Mouse (Mus musculus): Measurements from ENCODE around the gene Twf1. TPM values are rescaled to one million over a fixed set of nuclear protein-coding genes. Genes with fewer than 3 reads are reported as not detected.

Twf1 gene
- total RNA-seq, 2 experiments from 2014 or later, result 15.0 to 16.5 TPM

Other genes with a start within 250 kb of the Twf1 start
- gene Adamts20, start 124.5 kb downstream of the Twf1 start, total RNA-seq (2021), result under 1 TPM; 0.11 TPM
- 1 to 10 TPM; 1.8 to 2.2 TPM for gene Pus7l, start 46.3 kb downstream of the Twf1 start, total RNA-seq (2021)
- 1 to 10 TPM; 5.9 to 6.2 TPM for gene Irak4, start 46.2 kb downstream of the Twf1 start, total RNA-seq (2021)
- 10 to 100 TPM; 14.1 to 14.8 TPM for gene Tmem117, start 39.3 kb upstream of the Twf1 start, total RNA-seq (2021)

Measured in heart, postnatal 36 days (tissue).